Mouse (Mus musculus): Measurements from ENCODE around the gene Actl7b.

Gene Actl7b

DNA sequence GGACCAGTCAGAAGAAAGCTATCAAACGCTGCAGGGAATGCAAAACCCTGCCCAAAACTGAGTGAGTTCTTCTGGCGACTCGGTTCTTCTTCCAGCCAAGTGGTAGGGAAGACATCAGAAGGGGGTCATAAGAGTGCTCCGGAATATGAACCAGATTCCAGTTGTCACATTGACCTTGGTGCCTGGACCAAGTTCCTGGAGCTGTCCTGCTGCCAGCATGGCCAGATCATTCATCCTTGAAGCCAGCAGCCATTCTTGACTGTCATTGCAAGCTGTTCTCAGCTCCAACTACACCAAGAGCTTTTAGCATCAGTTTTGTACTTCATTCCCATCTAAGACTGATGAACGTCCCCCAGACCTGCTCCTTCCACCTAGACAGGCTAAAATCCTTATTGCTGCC is 24.4 kb downstream of the Actl7b start:
- no peak for DNase-seq (ENCODE audit: low read depth in 2 of 2, low spot score in 2 of 2)

DNA sequence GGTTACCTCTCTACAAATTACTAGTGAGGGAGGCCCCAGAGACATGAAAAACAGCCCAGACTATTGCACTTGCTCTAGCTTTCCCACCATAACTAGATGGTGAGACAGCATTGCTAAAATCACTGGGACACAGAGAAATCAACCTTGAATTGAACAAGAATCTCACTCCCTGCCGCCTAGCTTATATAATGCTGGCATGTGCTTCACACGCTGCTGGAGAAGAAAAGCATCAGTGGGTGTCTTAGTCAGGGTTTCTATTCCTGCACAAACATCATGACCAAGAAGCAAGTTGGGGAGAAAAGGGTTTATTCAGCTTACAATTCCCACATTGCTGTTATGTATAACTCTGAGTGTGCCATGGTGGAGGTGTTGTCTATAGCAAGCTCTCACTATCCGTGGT is 28.1 kb downstream of the Actl7b start:
- DNase-seq (ENCODE audit: low read depth in 2 of 2, low spot score in 2 of 2): no peak

DNA sequence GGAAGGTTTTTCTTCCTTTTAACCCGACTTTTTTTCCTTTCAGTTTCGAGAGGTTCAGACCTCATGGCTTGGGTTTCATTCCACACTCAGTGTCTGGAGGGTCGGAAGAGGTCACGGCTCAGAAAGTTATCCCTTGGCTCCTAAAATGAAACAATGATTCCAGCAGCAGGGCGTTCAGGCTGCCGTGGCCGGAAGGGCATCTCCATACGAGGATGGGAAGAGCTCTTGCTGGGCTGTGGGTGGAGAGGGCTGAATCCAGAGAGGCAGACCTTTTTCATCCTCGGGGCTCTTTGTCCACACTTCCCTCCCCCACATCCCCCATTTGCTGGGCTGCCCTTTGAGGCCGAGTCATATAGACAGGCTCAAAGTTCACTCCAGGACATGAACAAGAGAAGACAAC is 39.0 kb downstream of the Actl7b start:
- no peak for DNase-seq (ENCODE audit: low read depth in 2 of 2, low spot score in 2 of 2)

DNA sequence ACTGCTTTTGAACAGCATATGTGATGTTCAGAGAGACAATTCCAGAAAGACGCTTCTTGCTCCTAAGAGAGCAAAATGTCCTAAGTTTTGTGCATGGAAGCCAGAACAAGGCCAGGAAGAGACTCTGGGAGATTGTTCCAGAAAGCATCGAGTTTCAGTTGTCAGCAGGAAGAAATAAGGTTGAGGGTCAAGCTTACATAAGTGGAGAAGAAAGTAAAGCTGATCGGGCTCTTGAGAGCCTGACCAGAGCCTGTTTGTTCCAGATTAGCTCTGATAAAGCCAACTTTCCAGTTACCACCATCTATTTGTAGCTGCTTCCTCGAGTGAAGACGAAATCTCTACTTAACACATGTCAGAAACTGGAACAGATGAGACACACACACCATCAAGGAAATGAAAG is 42.6 kb downstream of the Actl7b start:
- DNase-seq (ENCODE audit: low read depth in 2 of 2, low spot score in 2 of 2): no peak

DNA sequence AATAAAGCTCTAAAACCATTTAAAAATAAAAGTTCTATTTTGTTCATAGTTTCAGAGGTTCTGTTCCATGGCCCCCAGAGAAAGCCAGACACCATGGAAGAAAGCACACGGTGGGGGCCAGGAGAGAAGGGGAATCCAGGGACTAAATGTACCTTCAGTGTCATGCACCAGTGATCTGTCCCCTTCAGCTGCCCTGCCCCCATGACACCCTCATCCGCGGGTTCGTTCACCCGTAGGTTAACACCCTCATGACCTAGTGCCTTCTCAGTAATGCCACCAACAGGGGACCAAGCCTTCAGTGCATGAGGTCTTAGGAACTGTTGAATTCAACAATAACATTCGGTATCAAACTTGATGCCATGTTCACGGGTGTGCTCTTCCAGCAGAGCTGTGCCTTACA is 44.8 kb downstream of the Actl7b start:
- DNase-seq (ENCODE audit: low read depth in 2 of 2, low spot score in 2 of 2): no peak

All from CD8-positive naive resting alpha-beta T cell, adult 2 months (primary cell).